Mouse (Mus musculus) testis, adult 2 months (tissue): ENCODE results near the gene Nexn. TPM values are rescaled to one million over a fixed set of nuclear protein-coding genes. Genes with fewer than 3 reads are reported as not detected.

Experiments used
- H3K27ac ChIP-seq: fragments of 200-500 bp; 2 replicates; pipeline ENCODE4 v1.5.1; 2012; ENCODE audit warnings: low read depth, low read length; ENCODE audit not compliant: control insufficient read depth, insufficient read depth
- H3K27me3 ChIP-seq: fragments of 200-500 bp; 2 replicates; pipeline ENCODE4 v1.6.1; 2012; ENCODE audit warnings: mild to moderate bottlenecking, low read length, moderate library complexity; ENCODE audit not compliant: control insufficient read depth, insufficient read depth
- H3K36me3 ChIP-seq: fragments of 200-500 bp; 2 replicates; pipeline ENCODE4 v1.6.1; 2012; ENCODE audit warnings: mild to moderate bottlenecking, low read length; ENCODE audit not compliant: control insufficient read depth, insufficient read depth
- H3K4me1 ChIP-seq: fragments of 200-500 bp; 2 replicates; pipeline ENCODE4 v1.6.1; 2012; ENCODE audit warnings: low read length; ENCODE audit not compliant: control insufficient read depth, insufficient read depth
- H3K4me3 ChIP-seq: fragments of 200-500 bp; 2 replicates; pipeline ENCODE4 v1.5.1; 2012; ENCODE audit warnings: low read depth, mild to moderate bottlenecking, low read length, moderate library complexity, mixed read lengths; ENCODE audit not compliant: control insufficient read depth
- CTCF ChIP-seq: fragments of 200-500 bp; IDR thresholded peaks from 2 replicates; pipeline ENCODE4 v1.5.1; 2012; ENCODE audit warnings: low read depth, mild to moderate bottlenecking, inconsistent platforms, low read length, moderate library complexity; ENCODE audit not compliant: control insufficient read depth, insufficient read depth, insufficient replicate concordance
- POLR2A ChIP-seq: fragments of 200-500 bp; IDR thresholded peaks from 2 replicates; pipeline ENCODE4 v1.6.1; 2012; ENCODE audit warnings: low read depth, mild to moderate bottlenecking, inconsistent platforms, low read length, moderate library complexity; ENCODE audit not compliant: control insufficient read depth
- polyA plus RNA-seq: library from polyadenylated mRNA; depleted of rRNA; stranded (reverse); fragments of >200 nt; gene quantifications from 2 replicates; pipeline ENCODE4 v1.2.3, GENCODE M21; 2012

Nexn gene
- polyA plus RNA-seq, 1 experiment: 0.81 TPM

GRCm38 (mm10) chr3:152268099-152268498 lies 1.9 kb upstream of the Nexn start:
- TF ChIP-seq POLR2A (no peak), CTCF (no peak)
- H3K36me3 ChIP-seq: no peaks in the 10 kb centered on the region
- no peak overlapping the region for H3K27ac ChIP-seq
- no peak overlapping the region for H3K4me3 ChIP-seq
- H3K4me1 ChIP-seq: peaks cover 16% of the 10 kb centered on the region
- no peaks in the 10 kb centered on the region for H3K27me3 ChIP-seq

GRCm38 (mm10) chr3:152265351-152266035 lies 657 bp downstream of the Nexn start:
- no peaks in the 10 kb centered on the region for H3K36me3 ChIP-seq
- H3K27me3 ChIP-seq: no peaks in the 10 kb centered on the region
- peak overlapping the region; percentile 74 for H3K27ac ChIP-seq
- TF ChIP-seq POLR2A (no peak), CTCF (no peak)
- H3K4me3 ChIP-seq: peak overlapping the region; percentile 88
- peaks cover 16% of the 10 kb centered on the region for H3K4me1 ChIP-seq

GRCm38 (mm10) chr3:152264830-152265229 lies 1.3 kb downstream of the Nexn start:
- TF ChIP-seq CTCF: no peak
- no peak for TF ChIP-seq POLR2A
- H3K27me3 ChIP-seq: no peaks in the 10 kb centered on the region
- peaks cover 16% of the 10 kb centered on the region for H3K4me1 ChIP-seq
- H3K36me3 ChIP-seq: no peaks in the 10 kb centered on the region
- H3K4me3 ChIP-seq: peak overlapping the region; percentile 88
- no peak overlapping the region for H3K27ac ChIP-seq

- Histone ChIP-seq H3K27me3 (no peaks in the 10 kb centered on the region), H3K27ac (no peak overlapping the region), H3K36me3 (no peaks in the 10 kb centered on the region), H3K4me1 (peaks cover 16% of the 10 kb centered on the region), H3K4me3 (peak overlapping the region; percentile 10)
- TF ChIP-seq POLR2A: no peak
- no peak for TF ChIP-seq CTCF
Observed at GRCm38 (mm10) chr3:152264374-152264773, 1.8 kb downstream of the Nexn start.

- H3K27me3 ChIP-seq: no peaks in the 10 kb centered on the region
- H3K4me3 ChIP-seq: no peak overlapping the region
- peaks cover 16% of the 10 kb centered on the region for H3K4me1 ChIP-seq
- H3K36me3 ChIP-seq: no peaks in the 10 kb centered on the region
- peak overlapping the region; percentile 8; the same call in 1 of the 2 replicates for H3K27ac ChIP-seq
- TF ChIP-seq POLR2A (no peak), CTCF (no peak)
Observed at GRCm38 (mm10) chr3:152261948-152262347, 4.2 kb downstream of the Nexn start.

GRCm38 (mm10) chr3:152261436-152261835 lies 4.7 kb downstream of the Nexn start:
- H3K27ac ChIP-seq: no peak overlapping the region
- H3K4me1 ChIP-seq: peaks cover 15% of the 10 kb centered on the region
- H3K36me3 ChIP-seq: no peaks in the 10 kb centered on the region
- H3K4me3 ChIP-seq: no peak overlapping the region
- TF ChIP-seq POLR2A (no peak), CTCF (no peak)
- H3K27me3 ChIP-seq: no peaks in the 10 kb centered on the region

- Histone ChIP-seq H3K4me3 (no peak overlapping the region), H3K36me3 (no peaks in the 10 kb centered on the region), H3K4me1 (peaks cover 7% of the 10 kb centered on the region), H3K27me3 (no peaks in the 10 kb centered on the region), H3K27ac (no peak overlapping the region)
- TF ChIP-seq CTCF (no peak), POLR2A (no peak)
Observed at GRCm38 (mm10) chr3:152260362-152260761, 5.8 kb downstream of the Nexn start.
